Mouse (Mus musculus) limb, embryonic 12.5 days (tissue): ENCODE measurements at regions not wholly inside any gene's neighbourhood (a gene's known extent, or its start where the extent isn't known, plus 50 kb on each side); places are given as distances from the start of the nearest gene placed in this dataset.

Experiments used
- ATAC-seq: fragments of 200-750 bp; cut with Nextera tagmentation; 2 replicates; pipeline ENCODE4 v1.8.0; 2017; ENCODE audit warnings: low read depth, moderate TSS enrichment; ENCODE audit not compliant: insufficient number of reproducible peaks, insufficient read depth, low FRiP score, low TSS enrichment
- H3K27ac ChIP-seq: fragments of 300-500 bp; sonication (generic); 2 replicates; pipeline ENCODE4 v1.5.1; 2016; ENCODE audit warnings: mild to moderate bottlenecking, moderate library complexity
- H3K27me3 ChIP-seq: fragments of 300-500 bp; sonication (generic); 2 replicates; pipeline ENCODE4 v1.6.1; 2016; ENCODE audit warnings: mild to moderate bottlenecking, moderate library complexity
- H3K36me3 ChIP-seq: fragments of 300-500 bp; sonication (generic); 2 replicates; pipeline ENCODE4 v1.6.1; 2016; ENCODE audit warnings: mild to moderate bottlenecking, moderate library complexity
- H3K4me1 ChIP-seq: fragments of 300-500 bp; sonication (generic); replicated peaks from 2 replicates; pipeline ENCODE4 v1.6.1; 2016
- H3K4me2 ChIP-seq: fragments of 300-500 bp; sonication (generic); 2 replicates; pipeline ENCODE4 v1.6.1; 2016; ENCODE audit warnings: mild to moderate bottlenecking, moderate library complexity
- H3K4me3 ChIP-seq: fragments of 300-500 bp; sonication (generic); replicated peaks from 2 replicates; pipeline ENCODE4 v1.5.1; 2016; ENCODE audit warnings: mild to moderate bottlenecking
- H3K9ac ChIP-seq: fragments of 300-500 bp; sonication (generic); replicated peaks from 2 replicates; pipeline ENCODE4 v1.6.1; 2016; ENCODE audit warnings: mild to moderate bottlenecking, moderate library complexity
- H3K9me3 ChIP-seq: fragments of 300-500 bp; sonication (generic); 2 replicates; pipeline ENCODE4 v1.6.1; 2016; ENCODE audit warnings: mild to moderate bottlenecking, moderate library complexity
- WGBS: fragments of 180-500 bp; shearing (Covaris S2); methylation state at CpG from one replicate; pipeline ENCODE4 v1.1.7; 2016; 5-methylcytosine and 5-hydroxymethylcytosine counted together

DNA sequence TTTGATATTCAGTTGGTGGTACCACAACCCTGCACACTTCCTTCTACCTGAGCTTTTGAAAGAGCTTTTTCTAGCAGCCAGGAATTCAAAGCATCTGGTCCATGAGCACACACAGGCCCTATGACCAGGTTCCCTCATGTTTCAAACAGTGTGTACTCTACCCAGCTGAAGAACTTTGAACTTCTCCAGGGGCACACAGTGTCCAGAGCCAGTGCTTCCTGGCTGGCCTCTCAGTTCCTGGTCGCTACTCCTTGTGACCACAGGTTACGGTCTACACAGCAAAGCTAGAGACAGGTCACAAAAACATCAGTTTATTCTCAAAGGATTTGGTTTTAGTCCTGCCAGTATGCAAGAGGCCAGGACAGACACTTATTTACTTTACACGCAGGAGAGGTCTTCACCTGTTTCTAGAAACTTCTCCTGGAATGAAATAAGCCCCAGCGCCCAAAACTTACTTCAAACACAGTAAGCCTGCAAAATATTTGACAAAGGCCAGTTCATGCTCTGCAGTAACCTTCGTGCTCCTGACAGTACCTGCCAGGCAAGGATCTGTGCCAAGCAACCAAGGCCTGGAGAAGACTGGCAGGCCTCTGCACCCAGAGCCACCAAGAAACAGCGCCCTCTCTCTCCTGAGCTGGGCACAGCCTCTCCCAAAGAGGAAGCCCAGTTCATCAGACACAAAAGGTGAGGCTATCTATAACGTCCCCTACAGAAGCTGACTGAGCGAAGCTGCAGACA is 124.5 kb upstream of the Dio3 start:
- Histone ChIP-seq H3K36me3 (no peaks in the 10 kb centered on the region), H3K27ac (no peak overlapping the region), H3K9ac (no peak overlapping the region), H3K27me3 (peaks cover 75% of the 10 kb centered on the region), H3K4me2 (no peak overlapping the region), H3K9me3 (peaks cover 4% of the 10 kb centered on the region; the same call in 1 of the 2 replicates), H3K4me3 (no peak overlapping the region), H3K4me1 (peaks cover 36% of the 10 kb centered on the region)
- 87% methylated on average over 8 of the region's 8 CpGs for WGBS
- ATAC-seq, result no peak

DNA sequence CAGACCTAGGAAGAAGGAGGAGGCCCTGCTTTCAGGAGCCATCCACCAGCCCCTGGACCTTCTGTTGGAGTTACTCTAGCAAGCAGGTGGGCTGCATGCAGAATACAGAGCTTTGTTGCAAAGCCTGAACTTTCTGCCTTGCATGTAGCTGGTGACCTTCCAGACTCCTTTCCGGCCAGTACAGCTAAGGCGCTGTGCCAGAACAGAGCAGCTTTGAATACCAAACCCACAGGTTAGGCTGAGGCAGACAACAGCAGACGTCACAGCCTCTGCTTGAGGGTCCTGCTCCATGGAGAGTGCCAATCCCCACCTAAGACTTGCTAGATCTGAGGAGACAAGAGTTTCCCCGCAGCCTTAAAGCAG is 123.9 kb upstream of the Dio3 start:
- H3K36me3 ChIP-seq, result no peaks in the 10 kb centered on the region
- no peak overlapping the region for H3K27ac ChIP-seq

DNA sequence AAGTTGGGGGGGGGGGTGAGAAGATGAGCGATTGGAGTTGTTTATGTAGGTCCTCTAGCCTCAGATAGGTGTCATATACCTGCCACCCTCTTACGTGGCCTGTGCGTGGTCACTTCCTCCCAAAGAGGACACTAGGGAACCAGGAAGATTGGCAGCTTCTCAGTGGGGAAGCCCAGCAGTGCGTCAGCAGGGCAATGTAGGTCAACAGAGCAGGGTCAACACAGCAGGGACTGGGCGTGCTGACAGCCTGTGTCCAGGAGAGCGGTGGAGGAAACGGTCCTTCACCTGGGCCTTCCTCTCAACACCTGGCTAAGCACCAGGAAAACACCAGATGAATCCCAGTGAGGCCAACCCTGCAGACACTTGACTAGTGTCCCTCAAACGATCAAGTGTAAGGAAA is 122.4 kb upstream of the Dio3 start:
- peaks cover 36% of the 10 kb centered on the region for H3K4me1 ChIP-seq
- H3K9me3 ChIP-seq, result no peaks in the 10 kb centered on the region
- no peak overlapping the region for H3K4me2 ChIP-seq
- no peak overlapping the region for H3K9ac ChIP-seq
- no peak overlapping the region for H3K27ac ChIP-seq
- H3K36me3 ChIP-seq, result no peaks in the 10 kb centered on the region
- H3K4me3 ChIP-seq, result no peak overlapping the region
- ATAC-seq, result no peak
- H3K27me3 ChIP-seq, result peaks cover 82% of the 10 kb centered on the region
- 21% methylated on average over 8 of the region's 8 CpGs for WGBS

More for the DNA sequence above, 123.9 kb upstream of the Dio3 start:
- Histone ChIP-seq H3K4me1 (peaks cover 36% of the 10 kb centered on the region), H3K9ac (no peak overlapping the region), H3K4me3 (no peak overlapping the region), H3K27me3 (peaks cover 77% of the 10 kb centered on the region), H3K9me3 (0 out of 2 replicates have a peak, but pooled peaks cover under 1% of the 10 kb centered on the region), H3K4me2 (no peak overlapping the region)
- WGBS, result 74% methylated on average over 4 of the region's 4 CpGs
- no peak for ATAC-seq

DNA sequence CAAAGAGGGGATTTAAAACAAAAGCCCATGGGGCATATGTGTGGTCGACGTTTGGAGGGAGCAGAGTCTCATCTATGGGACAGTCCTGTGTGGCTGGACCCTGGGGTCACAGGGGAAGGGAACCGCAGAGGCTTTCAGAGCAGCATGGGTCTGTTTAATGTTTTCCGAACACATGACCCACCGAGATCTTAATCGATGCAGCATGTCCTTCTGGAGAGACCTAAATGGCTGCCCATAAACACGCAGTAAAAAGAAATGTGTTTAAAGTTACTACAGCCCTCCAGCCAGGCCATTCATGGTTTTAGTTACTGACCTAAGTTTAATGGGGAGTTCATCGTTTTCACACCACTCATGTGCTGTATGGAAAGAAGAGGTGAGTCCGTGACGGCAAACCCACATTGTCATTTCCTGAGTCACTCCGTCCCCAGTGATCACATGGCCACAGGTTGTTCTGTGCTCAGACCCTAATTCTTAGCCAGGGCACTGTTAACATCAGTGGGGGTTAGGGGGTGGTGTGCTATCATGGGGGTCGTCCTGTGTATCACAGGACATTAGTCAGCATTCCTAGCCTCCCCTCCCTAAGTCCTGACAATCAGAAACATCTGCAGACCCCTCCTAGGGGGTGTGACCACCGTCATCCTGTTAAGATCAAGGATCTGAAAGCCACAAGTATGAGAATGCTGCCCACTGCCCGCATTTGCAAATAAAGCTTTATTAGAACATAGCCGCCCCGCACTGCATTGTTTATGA is 120.7 kb upstream of the Dio3 start:
- no peak overlapping the region for H3K9ac ChIP-seq

DNA sequence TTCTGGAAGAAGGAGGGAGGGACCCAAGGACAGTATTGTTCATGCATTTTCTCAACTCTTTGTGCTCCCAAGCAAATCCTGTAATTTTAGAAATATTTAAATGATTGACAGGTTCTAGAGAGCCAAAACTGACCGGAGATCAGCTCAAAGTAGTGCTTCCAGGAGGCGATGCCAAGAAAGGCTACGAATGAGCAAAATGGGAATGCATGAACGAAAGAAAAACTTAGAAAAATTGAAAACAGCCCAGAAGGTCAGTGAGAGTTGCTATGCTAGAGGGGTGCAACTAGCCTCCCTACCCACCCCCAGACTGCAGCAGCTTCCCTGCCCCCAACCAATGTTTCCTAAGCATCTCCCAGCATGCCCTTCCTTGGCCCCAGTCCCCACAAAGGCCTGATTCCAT is 117.6 kb upstream of the Dio3 start:
- H3K4me1 ChIP-seq, result peaks cover 23% of the 10 kb centered on the region
- H3K36me3 ChIP-seq, result no peaks in the 10 kb centered on the region
- peaks cover 91% of the 10 kb centered on the region for H3K27me3 ChIP-seq
- H3K9ac ChIP-seq, result no peak overlapping the region
- H3K4me2 ChIP-seq, result no peak overlapping the region
- H3K9me3 ChIP-seq, result no peaks in the 10 kb centered on the region
- 86% methylated on average over 4 of the region's 4 CpGs for WGBS
- no peak overlapping the region for H3K27ac ChIP-seq
- no peak overlapping the region for H3K4me3 ChIP-seq
- no peak for ATAC-seq

More for the DNA sequence above, 120.7 kb upstream of the Dio3 start:
- Histone ChIP-seq H3K27ac (no peak overlapping the region), H3K4me2 (peak overlapping the region; percentile 15; the same call in 1 of the 2 replicates), H3K9me3 (no peaks in the 10 kb centered on the region), H3K4me3 (no peak overlapping the region), H3K4me1 (peaks cover 36% of the 10 kb centered on the region), H3K36me3 (no peaks in the 10 kb centered on the region), H3K27me3 (peaks cover 91% of the 10 kb centered on the region)
- ATAC-seq, result peak; percentile 70
- WGBS, result 18% methylated on average over 16 of the region's 16 CpGs

DNA sequence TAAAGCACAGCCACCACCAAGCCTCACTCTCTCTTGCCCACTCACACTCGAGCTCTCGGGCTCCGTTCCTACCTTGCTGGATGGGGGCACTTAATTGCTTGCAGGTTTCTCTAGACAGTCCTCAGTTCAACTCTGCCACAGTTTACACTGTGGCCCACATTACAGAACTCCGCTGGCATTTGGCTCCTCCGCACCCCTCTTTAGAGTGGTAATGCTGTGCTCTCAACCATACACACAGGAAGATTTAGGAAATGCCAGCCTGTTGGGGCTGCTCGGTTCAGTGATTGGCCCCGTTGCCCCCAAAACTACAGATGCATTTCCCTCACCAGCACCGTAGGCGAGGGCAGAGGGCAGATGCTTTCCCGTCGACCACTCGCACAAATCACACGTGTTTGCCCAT is 113.4 kb upstream of the Dio3 start:
- Histone ChIP-seq H3K27ac (no peak overlapping the region), H3K9ac (no peak overlapping the region), H3K4me2 (no peak overlapping the region), H3K27me3 (peaks cover 100% of the 10 kb centered on the region), H3K9me3 (no peaks in the 10 kb centered on the region), H3K36me3 (no peaks in the 10 kb centered on the region), H3K4me3 (no peak overlapping the region), H3K4me1 (no peaks in the 10 kb centered on the region)
- no peak for ATAC-seq
- WGBS, result 69% methylated on average over 13 of the region's 13 CpGs

DNA sequence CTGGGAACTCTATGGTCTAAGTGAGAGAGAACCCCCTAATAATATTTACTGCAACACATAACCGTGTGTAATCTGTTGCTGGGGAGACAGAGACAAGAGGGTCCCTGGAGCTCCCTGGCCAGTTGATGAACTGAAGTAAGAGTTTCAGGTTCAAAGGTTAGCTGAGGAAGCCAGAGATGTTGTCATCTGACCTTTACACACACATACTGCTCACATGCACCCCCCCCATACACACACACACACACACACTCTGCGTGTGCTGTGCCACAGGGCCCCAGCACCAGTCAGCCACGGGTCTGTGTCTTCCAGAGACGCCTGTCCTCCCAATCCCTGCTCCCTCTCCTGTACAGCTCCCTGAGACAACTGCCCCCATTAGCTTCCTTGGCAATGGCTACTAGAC is 110.5 kb upstream of the Dio3 start:
- peaks cover 99% of the 10 kb centered on the region for H3K27me3 ChIP-seq
- no peak overlapping the region for H3K4me3 ChIP-seq
- no peaks in the 10 kb centered on the region for H3K36me3 ChIP-seq
- H3K9ac ChIP-seq, result no peak overlapping the region
- WGBS, result 82% methylated on average over 4 of the region's 4 CpGs
- no peaks in the 10 kb centered on the region for H3K4me1 ChIP-seq
- no peak overlapping the region for H3K27ac ChIP-seq
- ATAC-seq, result no peak
- H3K4me2 ChIP-seq, result no peak overlapping the region
- H3K9me3 ChIP-seq, result no peaks in the 10 kb centered on the region

DNA sequence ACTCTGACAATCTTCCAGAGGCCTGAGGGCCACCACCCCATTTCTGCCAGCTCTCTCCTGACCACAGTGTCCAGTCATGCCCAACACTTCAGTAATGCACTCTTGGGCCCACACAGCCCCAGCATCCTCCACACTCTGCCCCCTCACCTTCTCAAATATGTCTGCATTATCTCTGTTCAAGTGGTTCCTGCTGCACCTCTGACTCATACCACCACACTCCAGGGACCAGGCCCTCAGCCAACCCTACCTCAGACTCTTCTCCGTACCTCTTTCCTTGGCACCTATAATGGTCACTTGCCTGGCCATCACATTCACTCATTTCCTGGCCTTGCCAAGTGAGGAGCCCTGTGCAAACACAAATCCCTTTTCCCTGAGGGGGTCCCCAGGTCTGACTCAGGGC is 109.6 kb upstream of the Dio3 start:
- H3K27ac ChIP-seq, result no peak overlapping the region
- H3K4me1 ChIP-seq, result no peaks in the 10 kb centered on the region
- no peaks in the 10 kb centered on the region for H3K9me3 ChIP-seq
- no peak for ATAC-seq
- 94% methylated on average over 1 of the region's 1 CpGs for WGBS
- H3K27me3 ChIP-seq, result peaks cover 99% of the 10 kb centered on the region
- H3K4me3 ChIP-seq, result no peak overlapping the region
- H3K9ac ChIP-seq, result no peak overlapping the region
- H3K4me2 ChIP-seq, result no peak overlapping the region
- no peaks in the 10 kb centered on the region for H3K36me3 ChIP-seq

DNA sequence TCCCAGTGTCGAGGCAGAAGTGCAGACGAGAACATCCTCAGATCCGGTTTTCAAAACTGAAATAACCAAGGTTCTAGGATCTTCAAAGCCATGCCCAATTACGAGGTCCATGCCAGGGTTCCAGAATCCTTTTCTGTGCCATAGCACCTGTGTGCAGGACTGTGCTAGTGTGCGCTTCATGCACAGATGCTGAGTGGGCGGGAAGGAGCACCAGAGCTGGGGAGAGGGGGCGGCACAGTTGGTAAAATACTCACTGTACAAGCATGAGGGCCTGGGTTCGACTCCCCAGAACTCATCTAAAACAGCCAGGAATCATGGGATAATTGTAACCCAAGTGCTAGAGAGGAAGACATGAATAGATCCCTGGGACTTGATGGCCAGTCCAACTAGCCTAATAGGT is 108.4 kb upstream of the Dio3 start:
- no peak overlapping the region for H3K4me3 ChIP-seq
- H3K9ac ChIP-seq, result no peak overlapping the region
- H3K4me2 ChIP-seq, result no peak overlapping the region
- no peak overlapping the region for H3K27ac ChIP-seq
- no peaks in the 10 kb centered on the region for H3K9me3 ChIP-seq
- H3K4me1 ChIP-seq, result no peaks in the 10 kb centered on the region
- ATAC-seq, result no peak
- peaks cover 97% of the 10 kb centered on the region for H3K27me3 ChIP-seq
- no peaks in the 10 kb centered on the region for H3K36me3 ChIP-seq
- 87% methylated on average over 8 of the region's 8 CpGs for WGBS

DNA sequence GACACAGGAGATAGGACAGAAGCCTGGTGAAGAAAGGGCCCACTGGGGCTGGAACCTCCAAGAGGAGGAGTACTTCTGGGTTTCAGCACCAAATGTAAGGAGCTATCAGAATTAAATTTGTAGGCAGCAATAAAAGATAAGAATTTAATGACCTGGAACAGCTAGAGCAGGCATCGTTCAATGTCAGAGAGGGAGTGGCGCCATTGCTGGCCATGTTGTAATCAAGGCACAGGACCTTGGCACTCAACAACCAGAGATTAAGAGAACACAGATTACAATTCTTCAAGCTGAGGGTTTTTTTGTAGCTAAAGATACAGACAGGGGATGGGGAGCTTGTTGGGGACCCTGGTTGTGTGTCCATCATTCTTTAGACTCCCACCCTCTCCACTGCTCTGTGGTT is 101.0 kb upstream of the Dio3 start:
- Histone ChIP-seq H3K9me3 (peaks cover 6% of the 10 kb centered on the region; the same call in 1 of the 2 replicates), H3K9ac (no peak overlapping the region), H3K4me1 (no peaks in the 10 kb centered on the region), H3K4me2 (no peak overlapping the region), H3K36me3 (no peaks in the 10 kb centered on the region), H3K27ac (no peak overlapping the region), H3K27me3 (peaks cover 89% of the 10 kb centered on the region), H3K4me3 (no peak overlapping the region)
- ATAC-seq, result no peak
- 73% methylated on average over 2 of the region's 2 CpGs for WGBS

DNA sequence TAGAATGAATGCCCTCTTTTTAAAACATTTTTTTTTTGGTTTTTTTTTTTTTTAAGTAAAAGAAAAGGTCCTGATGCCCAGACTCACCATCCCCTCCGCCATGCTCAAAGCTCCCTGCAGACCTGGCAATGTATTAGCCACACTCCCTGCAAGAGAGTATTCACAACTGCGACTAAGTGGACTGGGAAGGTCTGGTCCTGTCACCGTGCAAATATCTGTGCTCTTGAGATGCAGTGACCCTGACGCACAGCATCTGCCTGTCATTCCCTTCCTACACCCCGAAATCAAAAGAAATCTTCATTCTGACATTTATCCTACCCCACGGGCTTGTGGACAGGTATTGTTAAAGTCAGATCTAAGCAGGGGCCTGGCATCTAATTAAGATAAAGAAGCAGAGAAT is 95.4 kb upstream of the Dio3 start:
- Histone ChIP-seq H3K9me3 (peaks cover 6% of the 10 kb centered on the region; the same call in 1 of the 2 replicates), H3K27me3 (peaks cover 96% of the 10 kb centered on the region), H3K4me2 (no peak overlapping the region), H3K4me1 (peaks cover 18% of the 10 kb centered on the region), H3K9ac (no peak overlapping the region), H3K4me3 (no peak overlapping the region), H3K36me3 (no peaks in the 10 kb centered on the region), H3K27ac (no peak overlapping the region)
- ATAC-seq, result no peak
- 54% methylated on average over 6 of the region's 6 CpGs for WGBS
